Mouse (Mus musculus) testis, adult 2 months (tissue): Measurements from ENCODE around the gene Cdiptos. TPM values are rescaled to one million over a fixed set of nuclear protein-coding genes. Genes with fewer than 3 reads are reported as not detected.

Source experiments
- H3K27ac ChIP-seq: fragments of 200-500 bp; 2 replicates; pipeline ENCODE4 v1.5.1; 2012; ENCODE audit warnings: low read depth, low read length; ENCODE audit not compliant: control insufficient read depth, insufficient read depth
- H3K27me3 ChIP-seq: fragments of 200-500 bp; 2 replicates; pipeline ENCODE4 v1.6.1; 2012; ENCODE audit warnings: mild to moderate bottlenecking, low read length, moderate library complexity; ENCODE audit not compliant: control insufficient read depth, insufficient read depth
- H3K36me3 ChIP-seq: fragments of 200-500 bp; 2 replicates; pipeline ENCODE4 v1.6.1; 2012; ENCODE audit warnings: mild to moderate bottlenecking, low read length; ENCODE audit not compliant: control insufficient read depth, insufficient read depth
- H3K4me1 ChIP-seq: fragments of 200-500 bp; 2 replicates; pipeline ENCODE4 v1.6.1; 2012; ENCODE audit warnings: low read length; ENCODE audit not compliant: control insufficient read depth, insufficient read depth
- H3K4me3 ChIP-seq: fragments of 200-500 bp; 2 replicates; pipeline ENCODE4 v1.5.1; 2012; ENCODE audit warnings: low read depth, mild to moderate bottlenecking, low read length, moderate library complexity, mixed read lengths; ENCODE audit not compliant: control insufficient read depth
- CTCF ChIP-seq: fragments of 200-500 bp; IDR thresholded peaks from 2 replicates; pipeline ENCODE4 v1.5.1; 2012; ENCODE audit warnings: low read depth, mild to moderate bottlenecking, inconsistent platforms, low read length, moderate library complexity; ENCODE audit not compliant: control insufficient read depth, insufficient read depth, insufficient replicate concordance
- POLR2A ChIP-seq: fragments of 200-500 bp; IDR thresholded peaks from 2 replicates; pipeline ENCODE4 v1.6.1; 2012; ENCODE audit warnings: low read depth, mild to moderate bottlenecking, inconsistent platforms, low read length, moderate library complexity; ENCODE audit not compliant: control insufficient read depth
- polyA plus RNA-seq: library from polyadenylated mRNA; depleted of rRNA; stranded (reverse); fragments of >200 nt; gene quantifications from 2 replicates; pipeline ENCODE4 v1.2.3, GENCODE M21; 2012

The Cdiptos gene
- polyA plus RNA-seq, 1 experiment = 822 TPM

DNA sequence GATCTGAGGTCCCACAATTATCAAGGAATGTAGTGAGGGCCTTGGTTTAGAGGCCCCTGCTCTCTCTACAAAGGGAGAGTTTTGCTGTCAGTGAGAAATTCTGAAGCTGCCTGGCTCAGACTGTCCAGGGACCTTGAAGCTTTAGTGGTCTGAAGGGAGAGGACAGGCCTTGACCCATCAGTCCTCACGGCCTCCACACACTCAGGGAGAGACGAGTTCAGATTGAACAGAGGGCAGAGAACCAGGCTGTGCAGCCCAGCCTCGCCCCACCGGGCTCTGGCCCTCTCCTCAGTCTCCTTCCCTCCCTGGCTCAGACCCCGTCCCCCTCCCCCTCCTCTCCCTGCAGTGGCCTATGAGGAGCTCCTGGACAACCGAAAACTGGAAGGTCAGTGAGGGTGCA, 8.5 kb downstream of the Cdiptos start:
- Histone ChIP-seq H3K27me3 (no peaks in the 10 kb centered on the region), H3K27ac (no peak overlapping the region)
- TF ChIP-seq POLR2A (no peak), CTCF (no peak)

DNA sequence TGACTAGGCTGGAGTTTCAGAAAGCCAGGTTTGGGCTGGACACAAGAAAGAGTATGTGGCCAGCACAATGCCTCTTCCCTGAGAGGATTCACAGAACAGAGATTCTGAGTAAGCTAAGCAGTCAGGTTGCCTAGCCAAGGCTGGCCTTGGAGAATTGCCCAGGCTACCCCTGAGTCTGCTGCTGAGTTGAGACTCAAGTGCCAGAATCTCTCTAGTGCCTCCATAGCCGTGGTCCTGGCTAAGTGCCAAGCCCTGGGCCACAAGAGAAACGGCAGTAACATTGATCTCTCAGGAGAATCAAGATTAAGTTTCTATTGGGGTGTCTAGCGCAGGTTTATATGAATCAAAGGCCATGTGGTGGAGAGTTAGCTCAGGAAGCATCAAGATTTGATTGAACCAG, 10.3 kb downstream of the Cdiptos start:
- TF ChIP-seq CTCF (no peak), POLR2A (no peak)
- Histone ChIP-seq H3K4me1 (no peaks in the 10 kb centered on the region; the same call in 1 of the 2 replicates), H3K27me3 (no peaks in the 10 kb centered on the region), H3K36me3 (peaks cover 2% of the 10 kb centered on the region; the same call in 1 of the 2 replicates), H3K4me3 (no peak overlapping the region), H3K27ac (no peak overlapping the region)

More for the DNA sequence above, 8.5 kb downstream of the Cdiptos start:
- no peak overlapping the region for H3K4me3 ChIP-seq
- no peaks in the 10 kb centered on the region; the same call in 1 of the 2 replicates for H3K36me3 ChIP-seq
- H3K4me1 ChIP-seq = no peaks in the 10 kb centered on the region; the same call in 1 of the 2 replicates

DNA sequence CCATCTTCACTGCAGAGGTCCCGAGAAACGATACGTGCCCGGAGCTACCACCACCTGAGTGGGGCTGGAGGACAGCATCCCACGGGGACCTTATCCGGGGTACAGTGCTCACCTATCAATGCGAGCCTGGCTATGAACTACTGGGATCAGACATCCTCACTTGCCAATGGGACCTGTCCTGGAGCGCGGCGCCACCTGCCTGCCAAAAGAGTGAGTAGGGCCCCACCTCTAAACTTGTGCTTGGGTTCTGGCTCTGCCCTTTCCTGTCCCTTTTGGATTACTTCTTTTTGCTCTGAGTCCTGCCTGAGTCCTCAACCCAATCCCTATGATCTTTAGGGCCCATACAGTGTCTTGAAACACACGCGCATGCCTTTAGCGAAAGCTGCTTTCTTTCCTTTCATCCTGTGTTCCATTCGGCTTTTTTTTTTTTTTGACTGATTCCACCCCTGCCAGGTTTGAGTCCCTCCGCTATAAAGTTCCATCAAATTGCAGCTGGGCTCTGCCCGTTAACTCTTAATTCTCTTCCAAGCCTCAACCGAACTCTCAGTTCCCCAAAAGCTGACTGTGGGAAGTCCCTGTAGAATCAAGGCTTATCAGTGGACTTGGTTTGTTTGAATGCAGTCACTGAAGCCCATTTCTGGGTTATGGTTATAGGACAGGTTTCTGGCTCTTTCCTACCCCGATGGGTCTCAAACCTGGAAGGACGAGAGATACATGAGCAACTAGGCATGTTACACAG, 12.2 kb downstream of the Cdiptos start:
- Histone ChIP-seq H3K4me1 (no peaks in the 10 kb centered on the region; the same call in 1 of the 2 replicates), H3K36me3 (peaks cover 2% of the 10 kb centered on the region; the same call in 1 of the 2 replicates), H3K4me3 (no peak overlapping the region), H3K27me3 (no peaks in the 10 kb centered on the region), H3K27ac (no peak overlapping the region)
- TF ChIP-seq CTCF (peak; percentile 25; the same call in 1 of the 2 replicates), POLR2A (no peak)

DNA sequence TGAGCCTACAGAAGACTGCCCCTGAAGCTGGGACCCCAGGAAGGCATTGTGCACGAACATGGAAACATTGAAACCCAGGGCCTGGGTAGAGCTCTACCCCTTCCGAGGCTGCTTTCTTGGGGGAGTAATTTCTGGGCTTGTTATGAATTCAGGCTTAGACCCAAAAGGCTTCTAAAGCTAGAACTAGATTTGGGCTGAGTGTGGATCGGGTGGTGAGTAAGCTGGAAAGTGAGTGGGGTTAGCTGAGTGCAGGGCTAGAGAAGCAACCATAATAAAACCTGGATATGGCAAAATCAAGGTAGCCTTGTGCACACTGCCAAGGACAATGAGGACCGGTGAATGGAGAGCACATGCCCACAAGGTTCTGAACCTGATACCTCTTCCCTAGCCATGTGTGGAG, 13.9 kb downstream of the Cdiptos start:
- TF ChIP-seq CTCF (no peak), POLR2A (no peak)
- Histone ChIP-seq H3K27ac (no peak overlapping the region), H3K36me3 (peaks cover 3% of the 10 kb centered on the region), H3K4me3 (no peak overlapping the region), H3K4me1 (no peaks in the 10 kb centered on the region; the same call in 1 of the 2 replicates), H3K27me3 (no peaks in the 10 kb centered on the region)

DNA sequence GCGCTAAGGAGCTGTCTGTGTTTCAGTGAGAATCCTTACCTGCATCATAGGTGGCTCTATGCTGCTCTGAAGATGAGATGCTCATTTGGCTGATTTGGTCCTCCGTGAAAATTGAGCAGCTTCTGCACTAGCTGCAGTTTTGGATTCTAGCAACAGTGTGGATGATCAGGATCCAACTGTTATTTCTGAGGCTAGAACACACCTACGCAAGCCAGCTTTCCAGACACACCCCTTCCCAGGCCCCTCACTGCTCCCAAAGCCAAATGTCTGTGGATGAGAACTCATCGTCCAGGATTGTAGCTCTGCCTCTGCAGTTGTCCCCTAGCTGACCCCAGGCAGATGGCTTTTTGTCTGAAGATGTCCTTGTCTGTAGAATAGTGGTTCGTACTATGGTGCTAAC, 14.8 kb downstream of the Cdiptos start:
- TF ChIP-seq CTCF (no peak), POLR2A (no peak)
- Histone ChIP-seq H3K27me3 (no peaks in the 10 kb centered on the region), H3K4me1 (no peaks in the 10 kb centered on the region; the same call in 1 of the 2 replicates), H3K4me3 (no peak overlapping the region), H3K36me3 (peaks cover 3% of the 10 kb centered on the region), H3K27ac (no peak overlapping the region)

DNA sequence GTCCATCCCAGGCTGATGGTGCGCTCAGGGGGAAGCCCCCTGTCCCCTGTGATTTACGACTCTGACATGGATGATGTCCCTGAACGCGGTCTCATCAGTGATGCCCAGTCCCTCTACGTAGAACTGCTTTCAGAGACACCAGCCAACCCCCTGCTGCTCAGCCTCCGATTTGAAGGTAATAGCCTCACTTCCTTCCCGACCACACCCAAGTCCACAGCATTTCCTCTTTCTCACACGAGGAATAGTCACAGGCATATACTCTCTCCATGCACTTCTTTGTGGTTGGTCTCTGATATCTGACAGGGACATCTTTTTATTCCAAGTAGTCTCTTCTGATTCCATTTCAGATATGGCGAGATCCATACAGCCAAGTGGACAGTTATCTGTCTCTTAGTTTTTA, 16.1 kb downstream of the Cdiptos start:
- TF ChIP-seq POLR2A (no peak), CTCF (no peak)
- no peak overlapping the region for H3K4me3 ChIP-seq
- no peaks in the 10 kb centered on the region; the same call in 1 of the 2 replicates for H3K4me1 ChIP-seq
- H3K27me3 ChIP-seq = no peaks in the 10 kb centered on the region
- H3K36me3 ChIP-seq = peaks cover 3% of the 10 kb centered on the region
- H3K27ac ChIP-seq = no peak overlapping the region

DNA sequence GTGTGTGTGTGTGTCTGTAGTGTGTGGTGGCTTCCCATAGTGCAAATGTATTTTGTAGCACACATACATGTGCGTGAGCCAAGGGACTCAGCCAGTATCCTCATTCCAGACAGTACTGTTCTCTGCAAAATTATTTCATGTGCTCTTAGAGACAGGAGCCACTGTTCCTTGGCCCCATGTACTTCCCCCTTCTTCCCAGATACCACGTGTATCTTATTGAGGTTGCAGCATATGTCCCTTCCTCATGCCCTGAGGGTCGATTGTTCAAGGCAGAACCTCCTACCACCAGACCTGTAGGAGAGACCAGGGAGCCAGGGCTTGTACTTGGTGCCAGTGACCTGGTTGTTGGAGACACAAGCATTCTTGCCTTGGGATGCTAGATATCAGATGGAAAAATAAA, 20.8 kb downstream of the Cdiptos start:
- TF ChIP-seq CTCF (no peak), POLR2A (no peak)
- H3K27ac ChIP-seq = no peak overlapping the region

More for the DNA sequence above, 20.8 kb downstream of the Cdiptos start:
- no peak overlapping the region for H3K4me3 ChIP-seq
- H3K4me1 ChIP-seq = peaks cover 8% of the 10 kb centered on the region
- H3K27me3 ChIP-seq = no peaks in the 10 kb centered on the region
- peaks cover 1% of the 10 kb centered on the region for H3K36me3 ChIP-seq
